Mouse (Mus musculus) cerebellum, adult 9-11 months (tissue): Measurements from ENCODE around the gene Myof.

Source experiments
- DNase-seq: peaks from one replicate; pipeline ENCODE4 v3.0.0; 2022

Myof gene

GRCm38 (mm10) chr19:37861171-37861570 is 182.2 kb downstream of the Myof start:
- DNase-seq: no peak

GRCm38 (mm10) chr19:37860267-37860666 is 183.1 kb downstream of the Myof start:
- DNase-seq: no peak

- DNase-seq: no peak
These were observed 184.8 kb downstream of the Myof start for GRCm38 (mm10) chr19:37858406-37859081.

- DNase-seq: no peak
These were observed 191.3 kb downstream of the Myof start for GRCm38 (mm10) chr19:37852056-37852455.

- DNase-seq: no peak
These were observed 191.8 kb downstream of the Myof start for GRCm38 (mm10) chr19:37851590-37852038.
